Mouse (Mus musculus): ENCODE results near the gene Olfr1367. TPM values are rescaled to one million over a fixed set of nuclear protein-coding genes. Genes with fewer than 3 reads are reported as not detected.

Olfr1367 gene
- total and polyA plus RNA-seq, 3 experiments = not detected

DNA sequence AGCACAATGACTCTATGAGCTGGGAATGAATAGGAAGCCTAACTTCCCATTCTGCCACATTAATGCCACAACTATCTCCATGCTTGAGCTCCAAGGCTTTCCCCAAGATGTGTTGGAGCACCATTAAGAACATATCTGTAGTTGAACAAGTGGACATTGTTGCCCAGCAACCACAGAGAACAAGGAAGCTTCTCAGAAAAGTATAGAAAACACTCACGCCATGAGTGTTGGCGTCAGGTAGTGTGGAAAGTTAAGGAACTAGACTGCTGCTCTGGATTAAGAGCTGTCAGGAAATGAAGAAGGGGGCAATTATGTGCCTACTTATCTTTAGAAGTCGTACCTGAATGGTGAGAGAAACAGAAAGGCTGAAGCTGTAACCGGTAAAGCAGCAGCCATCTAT lies 32.8 kb upstream of the Olfr1367 start:
- Histone ChIP-seq H3K9ac (ENCODE audit: insufficient read depth, low read depth) (no peak overlapping the region), H3K4me3 (replicated peaks in 1 of 3; ENCODE audit: low read depth in 2 of 3, low read length in 2 of 3, poor library complexity in 1 of 3) (no peak overlapping the region), H3K9me3 (replicated peaks; ENCODE audit: low read length) (no peaks in the 10 kb centered on the region), H3K79me2 (replicated peaks; ENCODE audit: control insufficient read depth, extremely low read depth, insufficient read depth, poor library complexity, severe bottlenecking) (no peaks in the 10 kb centered on the region), H3K27ac (ENCODE audit: insufficient read depth, low read depth) (no peak overlapping the region), H3K4me2 (ENCODE audit: insufficient read depth, low read depth, poor library complexity, severe bottlenecking) (no peak overlapping the region), H3K27me3 (replicated peaks) (no peaks in the 10 kb centered on the region), H3K4me1 (ENCODE audit: control insufficient read depth in 1 of 2, insufficient read depth in 2 of 2) (peaks cover 4 to 16% of the 10 kb centered on the region in 2 experiments; a peak in 3 of 4 replicates), H3K36me3 (replicated peaks in 1 of 2; ENCODE audit: control insufficient read depth in 1 of 2, insufficient read depth in 1 of 2, low read length in 1 of 2) (no peaks in the 10 kb centered on the region)
- in situ Hi-C loops (cut with MboI; ENCODE audit: low pct_ligation_motif_present, low pct_unique_long_range_greater_than_20kb, low sequenced_read_pairs) (no loop called here), dilution Hi-C loops (cut with MboI; ENCODE audit: extremely low pct_ligation_motif_present, extremely low pct_unique_long_range_greater_than_20kb, low sequenced_read_pairs) (no loop called here)
- TF ChIP-seq CTCF (conservative IDR thresholded peaks at IDR 0.05 in 1 of 2, IDR thresholded peaks at IDR 0.05 in 1 of 2; ENCODE audit: low read depth in 2 of 2, low read length in 2 of 2) (no peak), ELF1 (IDR thresholded peaks at IDR 0.05; ENCODE audit: low read depth, low read length) (no peak), GABPA (IDR thresholded peaks at IDR 0.05; ENCODE audit: insufficient replicate concordance, low read depth, low read length) (no peak), CHD1 (IDR thresholded peaks at IDR 0.05; ENCODE audit: low read depth, low read length) (no peak), NRF1 (IDR thresholded peaks at IDR 0.05; ENCODE audit: low read depth, low read length) (no peak), TBP (conservative IDR thresholded peaks at IDR 0.05; ENCODE audit: low read depth, low read length) (no peak), ZKSCAN1 (IDR thresholded peaks at IDR 0.05; ENCODE audit: borderline replicate concordance, low read depth, low read length) (no peak), ZMIZ1 (IDR thresholded peaks at IDR 0.05; ENCODE audit: low read depth, low read length) (no peak), MEF2A (IDR thresholded peaks at IDR 0.05; ENCODE audit: borderline replicate concordance, low read depth, low read length) (no peak), TCF12 (IDR thresholded peaks at IDR 0.05; ENCODE audit: low read depth, low read length) (no peak), RCOR1 (conservative IDR thresholded peaks at IDR 0.05; ENCODE audit: low read depth, low read length) (no peak), BHLHE40 (IDR thresholded peaks at IDR 0.05; ENCODE audit: low read depth, low read length) (no peak)
- no peak for DNase-seq (ENCODE audit: extremely low read depth)

DNA sequence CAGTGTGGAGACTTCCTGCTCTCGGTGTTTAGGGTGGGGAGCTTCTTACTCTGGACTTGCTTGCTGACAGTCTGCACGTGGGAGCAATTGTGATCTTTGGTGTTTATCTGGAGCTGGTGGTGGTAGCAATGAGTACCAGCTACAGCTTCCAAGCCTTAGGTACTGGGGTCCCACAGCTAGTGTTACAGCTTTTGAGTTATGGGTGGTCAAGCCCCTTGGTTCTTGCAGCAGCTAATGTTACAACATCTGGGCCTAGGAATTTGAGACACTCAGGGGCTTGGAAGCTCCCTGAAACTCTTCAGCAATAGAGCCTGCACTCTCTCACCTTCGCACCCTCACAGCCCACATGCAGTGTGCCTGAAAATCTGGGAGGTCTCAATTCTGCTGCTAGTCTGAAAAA lies 26.4 kb upstream of the Olfr1367 start:
- H3K36me3 ChIP-seq (replicated peaks in 1 of 2; ENCODE audit: control insufficient read depth in 1 of 2, insufficient read depth in 1 of 2, low read length in 1 of 2) = no peaks in the 10 kb centered on the region
- in situ Hi-C loops (cut with MboI; ENCODE audit: low pct_ligation_motif_present, low pct_unique_long_range_greater_than_20kb, low sequenced_read_pairs) (no loop called here), dilution Hi-C loops (cut with MboI; ENCODE audit: extremely low pct_ligation_motif_present, extremely low pct_unique_long_range_greater_than_20kb, low sequenced_read_pairs) (no loop called here)
- no peaks in the 10 kb centered on the region for H3K9me3 ChIP-seq (replicated peaks; ENCODE audit: low read length)
- no peak overlapping the region for H3K4me3 ChIP-seq (replicated peaks in 1 of 3; ENCODE audit: low read depth in 2 of 3, low read length in 2 of 3, poor library complexity in 1 of 3)
- no peaks in the 10 kb centered on the region for H3K79me2 ChIP-seq (replicated peaks; ENCODE audit: control insufficient read depth, extremely low read depth, insufficient read depth, poor library complexity, severe bottlenecking)
- no peaks in the 10 kb centered on the region for H3K27me3 ChIP-seq (replicated peaks)
- H3K4me1 ChIP-seq (ENCODE audit: control insufficient read depth in 1 of 2, insufficient read depth in 2 of 2) = peaks cover 0 to 15% of the 10 kb centered on the region in 2 experiments; a peak in 2 of 4 replicates
- H3K4me2 ChIP-seq (ENCODE audit: insufficient read depth, low read depth, poor library complexity, severe bottlenecking) = no peak overlapping the region
- TF ChIP-seq SIN3A (IDR thresholded peaks at IDR 0.05; ENCODE audit: low read length) = no peak
- TF ChIP-seq POLR2A (IDR thresholded peaks at IDR 0.05; ENCODE audit: low read depth, low read length) = no peak
- TF ChIP-seq ELF1 (IDR thresholded peaks at IDR 0.05; ENCODE audit: low read depth, low read length) = no peak
- TF ChIP-seq PAX5 (IDR thresholded peaks at IDR 0.05; ENCODE audit: low read length) = no peak
- no peak for TF ChIP-seq NRF1 (IDR thresholded peaks at IDR 0.05; ENCODE audit: low read depth, low read length)
- TF ChIP-seq JUN (IDR thresholded peaks at IDR 0.05; ENCODE audit: insufficient read depth, low read depth, low read length) = no peak
- TF ChIP-seq JUND (conservative IDR thresholded peaks at IDR 0.05; ENCODE audit: low read depth, low read length) = no peak
- TF ChIP-seq UBTF (IDR thresholded peaks at IDR 0.05; ENCODE audit: low read depth, low read length) = no peak
- TF ChIP-seq KAT2A (IDR thresholded peaks at IDR 0.05; ENCODE audit: insufficient replicate concordance, low read length) = no peak
- TF ChIP-seq ZMIZ1 (IDR thresholded peaks at IDR 0.05; ENCODE audit: low read depth, low read length) = no peak
- no peak for TF ChIP-seq MYC (IDR thresholded peaks at IDR 0.05; ENCODE audit: low read depth, low read length)
- H3K9ac ChIP-seq (ENCODE audit: insufficient read depth, low read depth) = no peak overlapping the region
- no peak overlapping the region for H3K27ac ChIP-seq (ENCODE audit: insufficient read depth, low read depth)
- DNase-seq (ENCODE audit: extremely low read depth) = no peak

Measured in CH12.LX (cell line).